12 mouse cellular contexts compared by ENCODE assay signal in genomic region chr10:81452237-81452946, GRCm38 (mm10). TPM values are rescaled to one million over a fixed set of nuclear protein-coding genes. Genes with fewer than 3 reads are reported as not detected.
DNase-seq lines count a peak whose midpoint lies in the region; ATAC-seq and TF ChIP-seq lines count a peak whose summit lies in the region.
"Had no signal": no experiment of that assay in that cellular context is flagged by ENCODE, and none has a peak within 500 bp of the region (broad histone marks: within the 10 kb centered on the region; RNA-seq: fewer than 3 reads in every experiment).

No protein-coding gene starts in this region.

- H3K9me3 ChIP-seq in heart, embryonic 12.5 days (replicated peaks), result no peaks in the 10 kb centered on the region
- H3K9me3 ChIP-seq in lung, embryonic 14.5 days (ENCODE audit: low read depth, low read length), result no peaks in the 10 kb centered on the region
- H3K9me3 ChIP-seq in lung, postnatal 0 days (ENCODE audit: low read length), result no peaks in the 10 kb centered on the region
- H3K9me3 ChIP-seq in ES-E14 (ENCODE audit: control insufficient read depth, insufficient read depth, low read depth, low read length), result no peaks in the 10 kb centered on the region
- no peaks in the 10 kb centered on the region for H3K9me3 ChIP-seq in limb, embryonic 10.5 days (replicated peaks)
- H3K9me3 ChIP-seq: G1E had no signal

- WGBS in heart, embryonic 12.5 days, result 8% methylated on average over 36 of the region's 36 CpGs
- WGBS in lung, embryonic 14.5 days, result 7% methylated on average over 36 of the region's 36 CpGs
- WGBS in lung, postnatal 0 days, result 8% methylated on average over 35 of the region's 36 CpGs
- 13% methylated on average over 36 of the region's 36 CpGs for WGBS in limb, embryonic 10.5 days

- in situ Hi-C loops in ES-E14 (cut with MboI; ENCODE audit: low sequenced_read_pairs in 2 of 2, unreplicated experiment in 2 of 2), result loop anchor here in 1 of 2 experiments (5.0 kb wide), 1 partner anchor 55 kb away; no protein-coding TSS in a partner anchor

- no peak for TF ChIP-seq CTCF in lung, embryonic 14.5 days (IDR thresholded peaks at IDR 0.05; ENCODE audit: low read depth)
- TF ChIP-seq CTCF in lung, postnatal 0 days (IDR thresholded peaks at IDR 0.05), result no peak

- no peaks in the 10 kb centered on the region for H3K36me3 ChIP-seq in heart, embryonic 12.5 days
- no peaks in the 10 kb centered on the region for H3K36me3 ChIP-seq in lung, embryonic 14.5 days (ENCODE audit: insufficient read depth)
- H3K36me3 ChIP-seq in lung, postnatal 0 days (ENCODE audit: insufficient read depth, low read length), result no peaks in the 10 kb centered on the region
- H3K36me3 ChIP-seq in ES-E14 (ENCODE audit: control insufficient read depth, insufficient read depth, low read length, poor library complexity, severe bottlenecking), result no peaks in the 10 kb centered on the region
- no peaks in the 10 kb centered on the region for H3K36me3 ChIP-seq in limb, embryonic 10.5 days
- H3K36me3 ChIP-seq: G1E had no signal

- no peak overlapping the region; the same call in 1 of the 2 replicates for H3K9ac ChIP-seq in heart, embryonic 12.5 days
- peak overlapping the region; percentile 18; the same call in 1 of the 2 replicates for H3K9ac ChIP-seq in lung, embryonic 14.5 days
- H3K9ac ChIP-seq in lung, postnatal 0 days (replicated peaks; ENCODE audit: low read depth), result no peak overlapping the region
- H3K9ac ChIP-seq in ES-E14 (ENCODE audit: insufficient read depth, low read depth, low read length, poor library complexity, severe bottlenecking), result no peak overlapping the region

- ATAC-seq in heart, embryonic 12.5 days (ENCODE audit: insufficient number of reproducible peaks, low FRiP score), result no peak
- ATAC-seq in lung, embryonic 14.5 days (ENCODE audit: insufficient read depth), result no peak
- ATAC-seq in lung, postnatal 0 days, result no peak; the same call in 1 of the 2 replicates

- H3K27ac ChIP-seq in heart, embryonic 12.5 days (ENCODE audit: poor library complexity, severe bottlenecking), result no peak overlapping the region
- no peak overlapping the region for H3K27ac ChIP-seq in lung, embryonic 14.5 days (ENCODE audit: low read depth)
- H3K27ac ChIP-seq in lung, postnatal 0 days (ENCODE audit: low read length), result no peak overlapping the region
- H3K27ac ChIP-seq in ES-E14 (ENCODE audit: insufficient read depth, low read depth, low read length, poor library complexity, severe bottlenecking), result no peak overlapping the region
- H3K27ac ChIP-seq in limb, embryonic 10.5 days, result no peak overlapping the region
- H3K27ac ChIP-seq: layer of hippocampus, adult 2 months; macrophage had no signal

- peak overlapping the region; percentile 9; the same call in 1 of the 2 replicates for H3K4me2 ChIP-seq in heart, embryonic 12.5 days
- H3K4me2 ChIP-seq in lung, embryonic 14.5 days, result peak overlapping the region; percentile 15; the same call in 1 of the 2 replicates
- H3K4me2 ChIP-seq in lung, postnatal 0 days (replicated peaks; ENCODE audit: low read depth, low read length), result no peak overlapping the region

- H3K27me3 ChIP-seq in heart, embryonic 12.5 days (replicated peaks), result peaks cover 82% of the 10 kb centered on the region
- H3K27me3 ChIP-seq in lung, embryonic 14.5 days (ENCODE audit: insufficient read depth, low read length), result peaks cover 66% of the 10 kb centered on the region
- H3K27me3 ChIP-seq in lung, postnatal 0 days (replicated peaks; ENCODE audit: insufficient read depth, low read length), result peaks cover 35% of the 10 kb centered on the region
- peaks cover 73% of the 10 kb centered on the region for H3K27me3 ChIP-seq in limb, embryonic 10.5 days (ENCODE audit: low read depth, poor library complexity, severe bottlenecking)

- 0 out of 2 replicates have a peak, but pooled peaks cover 5% of the 10 kb centered on the region for H3K4me1 ChIP-seq in heart, embryonic 12.5 days (replicated peaks)
- H3K4me1 ChIP-seq in lung, embryonic 14.5 days (ENCODE audit: insufficient read depth), result no peaks in the 10 kb centered on the region
- H3K4me1 ChIP-seq in lung, postnatal 0 days (ENCODE audit: insufficient read depth, low read depth, low read length), result peaks cover 3% of the 10 kb centered on the region; the same call in 1 of the 2 replicates
- no peaks in the 10 kb centered on the region; a peak in 2 of 4 replicates for H3K4me1 ChIP-seq in ES-E14 (ENCODE audit: control insufficient read depth in 2 of 2, insufficient read depth in 2 of 2, low read length in 2 of 2, poor library complexity in 1 of 2)
- peaks cover 8% of the 10 kb centered on the region for H3K4me1 ChIP-seq in limb, embryonic 10.5 days

- no peak overlapping the region for H3K4me3 ChIP-seq in heart, embryonic 12.5 days
- H3K4me3 ChIP-seq in lung, embryonic 14.5 days (ENCODE audit: low read depth, low read length), result peak overlapping the region; percentile 9; the same call in 1 of the 2 replicates
- no peak overlapping the region for H3K4me3 ChIP-seq in lung, postnatal 0 days (ENCODE audit: low read depth, low read length)
- H3K4me3 ChIP-seq in ES-E14 (ENCODE audit: insufficient read depth in 1 of 2, low read depth in 1 of 2, low read length in 2 of 2, poor library complexity in 1 of 2, severe bottlenecking in 1 of 2), result peak overlapping the region; percentile 28 to 47; a peak in 3 of 4 replicates
- H3K4me3 ChIP-seq in limb, embryonic 10.5 days, result peak overlapping the region; percentile 17; the same call in 1 of the 2 replicates
- H3K4me3 ChIP-seq: layer of hippocampus, adult 2 months had no signal

- DNase-seq in heart, adult 8-10 months (ENCODE audit: low spot score), result no peak
- no peak for DNase-seq in lung, embryonic 14.5 days
- DNase-seq in lung, postnatal 0 days (ENCODE audit: low spot score), result no peak
- no peak for DNase-seq in ES-E14 (ENCODE audit: low read depth, low spot score)
- peak; percentile 40 for DNase-seq in limb, embryonic 10.5 days (ENCODE audit: low spot score)
- DNase-seq in ovary, postnatal 14 days (ENCODE audit: low spot score), result no peak
- DNase-seq in layer of hippocampus, adult 9-11 months, result no peak
- DNase-seq: thymus, postnatal 14 days had no signal

- TF ChIP-seq EP300 in lung, postnatal 0 days (IDR thresholded peaks at IDR 0.05), result no peak

TF ChIP-seq in ES-E14, 5 proteins besides CTCF, POLR2A, EP300 and RAD21:
- TF ChIP-seq MAFK (IDR thresholded peaks at IDR 0.05; ENCODE audit: insufficient read depth, low read depth, low read length) (no peak), ZNF384 (IDR thresholded peaks at IDR 0.05; ENCODE audit: low read depth, low read length) (no peak), HCFC1 (IDR thresholded peaks at IDR 0.05; ENCODE audit: borderline replicate concordance, insufficient read depth, low read length) (no peak), ZC3H11A (IDR thresholded peaks at IDR 0.05; ENCODE audit: borderline replicate concordance, low read depth, low read length) (no peak), CHD2 (IDR thresholded peaks at IDR 0.05; ENCODE audit: low read depth, low read length) (no peak)

RNA-seq across cellular contexts. Expression of gene Nfic, which starts 3.0 kb away (rescaled TPM):
- polyA plus RNA-seq in heart, embryonic 12.5 days (2016; fragmentation: Nextera tagmentation; extraction: Ambion mirVana), result 39.3 and 40.7 TPM in 2 replicates
- 100 to 1,000 TPM; 100 to 132 (median 108) TPM for total RNA-seq in heart, adult 8-10 months (2022)
- 86.0 and 86.5 TPM in 2 replicates for polyA plus RNA-seq in lung, embryonic 14.5 days (2014; fragmentation: Nextera tagmentation; extraction: Ambion mirVana)
- 73.6 and 83.9 TPM in 2 replicates for polyA plus RNA-seq in lung, postnatal 0 days (2015; fragmentation: Nextera tagmentation; extraction: Ambion mirVana)
- 4.9 and 6.3 TPM in 2 replicates for total RNA-seq in ES-E14 (2012; rRNA removed)
- 9.3 and 19.8 TPM in 2 replicates for polyA plus RNA-seq in limb, embryonic 10.5 days (2016; fragmentation: Nextera tagmentation; extraction: Ambion mirVana)

RNA-seq across cellular contexts. Expression of gene Celf5, which starts 30.1 kb away (rescaled TPM):
- 0.19 and 0.28 TPM in 2 replicates for polyA plus RNA-seq in heart, embryonic 12.5 days (2016; fragmentation: Nextera tagmentation; extraction: Ambion mirVana)
- total RNA-seq in heart, adult 8-10 months (2022), result under 1 TPM in 2 of 4 experiments, not detected in 2; 0.12 to 0.29 TPM
- 0.09 and 0.30 TPM in 2 replicates for polyA plus RNA-seq in lung, embryonic 14.5 days (2014; fragmentation: Nextera tagmentation; extraction: Ambion mirVana)
- 0.08 and 0.11 TPM in 2 replicates for polyA plus RNA-seq in lung, postnatal 0 days (2015; fragmentation: Nextera tagmentation; extraction: Ambion mirVana)
- 5.0 and 8.2 TPM in 2 replicates for total RNA-seq in ES-E14 (2012; rRNA removed)
- 0.24 and 0.48 TPM in 2 replicates for polyA plus RNA-seq in limb, embryonic 10.5 days (2016; fragmentation: Nextera tagmentation; extraction: Ambion mirVana)

RNA-seq across cellular contexts. Expression of gene Ncln, which starts 43.8 kb away (rescaled TPM):
- 54.9 and 60.2 TPM in 2 replicates for polyA plus RNA-seq in heart, embryonic 12.5 days (2016; fragmentation: Nextera tagmentation; extraction: Ambion mirVana)
- total RNA-seq in heart, adult 8-10 months (2022), result 10 to 100 TPM; 48.7 to 72.7 (median 66.7) TPM
- polyA plus RNA-seq in lung, embryonic 14.5 days (2014; fragmentation: Nextera tagmentation; extraction: Ambion mirVana), result 82.1 and 97.3 TPM in 2 replicates
- polyA plus RNA-seq in lung, postnatal 0 days (2015; fragmentation: Nextera tagmentation; extraction: Ambion mirVana), result 40.7 and 46.7 TPM in 2 replicates
- total RNA-seq in ES-E14 (2012; rRNA removed), result 254 and 393 TPM in 2 replicates
- polyA plus RNA-seq in limb, embryonic 10.5 days (2016; fragmentation: Nextera tagmentation; extraction: Ambion mirVana), result 100 and 102 TPM in 2 replicates

RNA-seq across cellular contexts. Expression of gene S1pr4, which starts 47.5 kb away (rescaled TPM):
- polyA plus RNA-seq in heart, embryonic 12.5 days (2016; fragmentation: Nextera tagmentation; extraction: Ambion mirVana), result 0.42 and 0.52 TPM in 2 replicates
- total RNA-seq in heart, adult 8-10 months (2022), result 1 to 10 TPM in 2 of 4 experiments, under 1 TPM in 2; 0.88 to 1.4 (median 1.0) TPM
- 1.3 and 1.7 TPM in 2 replicates for polyA plus RNA-seq in lung, embryonic 14.5 days (2014; fragmentation: Nextera tagmentation; extraction: Ambion mirVana)
- polyA plus RNA-seq in lung, postnatal 0 days (2015; fragmentation: Nextera tagmentation; extraction: Ambion mirVana), result 19.0 and 19.3 TPM in 2 replicates
- 0.94 and 1.9 TPM in 2 replicates for total RNA-seq in ES-E14 (2012; rRNA removed)
- polyA plus RNA-seq in limb, embryonic 10.5 days (2016; fragmentation: Nextera tagmentation; extraction: Ambion mirVana), result 0.34 and 0.39 TPM in 2 replicates

RNA-seq across cellular contexts. Expression of gene Smim24, which starts 59.5 kb away (rescaled TPM):
- 2.9 and 4.3 TPM in 2 replicates for polyA plus RNA-seq in heart, embryonic 12.5 days (2016; fragmentation: Nextera tagmentation; extraction: Ambion mirVana)
- 1 to 10 TPM; 1.4 to 2.4 (median 1.9) TPM for total RNA-seq in heart, adult 8-10 months (2022)
- 2.8 and 3.3 TPM in 2 replicates for polyA plus RNA-seq in lung, embryonic 14.5 days (2014; fragmentation: Nextera tagmentation; extraction: Ambion mirVana)
- polyA plus RNA-seq in lung, postnatal 0 days (2015; fragmentation: Nextera tagmentation; extraction: Ambion mirVana), result 3.1 and 3.6 TPM in 2 replicates
- total RNA-seq in ES-E14 (2012; rRNA removed), result 1.7 TPM in 2 replicates
- 1.9 and 2.9 TPM in 2 replicates for polyA plus RNA-seq in limb, embryonic 10.5 days (2016; fragmentation: Nextera tagmentation; extraction: Ambion mirVana)

Comparison
In these comparisons a context has a peak if more than half of its experiments do, and no peak if none do; other contexts are left out.
1. H3K4me3 ChIP-seq: peak in lung, embryonic 14.5 days (single experiment), ES-E14 (2 of 2) and limb, embryonic 10.5 days (single experiment); none in heart, embryonic 12.5 days (single experiment) and lung, postnatal 0 days (single experiment).